Mouse (Mus musculus) spleen, postnatal 36 days (tissue): ENCODE measurements around the gene 2310034G01Rik.
A peak's percentile ranks its signal among the peaks of the same experiment; 100 is the strongest.

Experiments used
- DNase-seq, 2 experiments: peaks; one replicate each; pipeline ENCODE4 v3.0.0; 2022; ENCODE audit warnings: low spot score in 2 of 2, mixed read lengths in 1 of 2

Gene 2310034G01Rik

GRCm38 (mm10) chr19:46357344-46358280, 7.5 kb upstream of the 2310034G01Rik start:
- no peak for DNase-seq

DNA sequence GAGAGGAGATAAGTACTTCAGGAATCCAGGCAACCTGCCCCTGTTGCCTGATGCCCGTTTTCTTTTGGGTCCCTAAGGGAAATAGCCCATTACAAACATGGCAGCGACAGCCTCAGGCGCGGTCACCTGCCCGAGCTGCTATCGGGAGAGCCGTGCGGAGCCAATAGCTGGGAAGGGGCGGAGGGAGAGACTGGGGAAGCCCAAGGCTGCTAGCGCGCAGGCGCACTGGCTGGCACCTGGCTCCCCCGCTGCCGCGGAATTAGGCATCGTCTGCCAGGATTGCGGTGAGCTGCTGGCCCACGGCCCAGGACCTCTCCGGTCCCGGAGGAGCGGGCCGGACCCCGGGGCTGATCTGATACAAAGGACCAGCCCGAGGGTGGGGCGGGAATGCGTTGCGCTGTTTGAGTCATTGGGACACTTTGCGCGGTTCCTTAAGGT, 6.6 kb upstream of the 2310034G01Rik start:
- DNase-seq = peak; percentile 81

- DNase-seq = no peak
Observed at GRCm38 (mm10) chr19:46349550-46349949, 552 bp downstream of the 2310034G01Rik start.

- peak; percentile 47 to 55 for DNase-seq
Observed at GRCm38 (mm10) chr19:46348761-46349458, 1.2 kb downstream of the 2310034G01Rik start.

DNA sequence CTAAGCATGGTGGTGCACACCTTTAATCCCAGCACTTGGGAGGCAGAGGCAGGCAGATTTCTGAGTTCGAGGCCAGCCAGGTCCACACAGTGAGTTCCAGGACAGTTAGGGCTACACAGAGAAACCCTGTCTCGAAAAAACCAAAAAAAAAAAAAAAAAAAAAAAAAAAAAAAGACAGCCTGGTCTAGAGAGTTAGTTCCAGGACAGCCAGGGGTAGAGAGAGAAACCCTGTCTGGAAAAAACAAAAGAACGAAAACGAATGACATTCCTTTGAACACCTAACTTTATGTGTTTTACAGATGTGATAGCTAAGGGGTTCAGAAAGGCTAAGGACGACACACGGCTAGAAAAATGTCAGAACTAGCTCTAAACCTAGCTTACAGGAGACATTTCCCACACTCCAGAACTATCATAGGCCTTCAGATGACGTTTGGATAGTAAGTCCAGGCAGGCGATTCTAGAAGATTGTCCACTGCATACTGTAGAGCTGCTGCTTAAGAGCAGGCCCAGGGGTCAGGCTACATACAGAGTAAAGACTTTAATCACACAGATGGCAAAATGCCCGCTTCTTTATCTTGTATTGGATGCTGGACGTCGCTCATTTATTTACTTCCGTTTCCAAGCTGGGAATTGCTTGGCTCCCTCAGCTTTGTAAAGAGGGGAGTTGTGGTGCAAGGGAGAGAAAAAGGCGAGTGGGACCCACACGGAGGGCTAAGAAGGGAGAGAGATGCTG, 2.0 kb downstream of the 2310034G01Rik start:
- no peak for DNase-seq

DNA sequence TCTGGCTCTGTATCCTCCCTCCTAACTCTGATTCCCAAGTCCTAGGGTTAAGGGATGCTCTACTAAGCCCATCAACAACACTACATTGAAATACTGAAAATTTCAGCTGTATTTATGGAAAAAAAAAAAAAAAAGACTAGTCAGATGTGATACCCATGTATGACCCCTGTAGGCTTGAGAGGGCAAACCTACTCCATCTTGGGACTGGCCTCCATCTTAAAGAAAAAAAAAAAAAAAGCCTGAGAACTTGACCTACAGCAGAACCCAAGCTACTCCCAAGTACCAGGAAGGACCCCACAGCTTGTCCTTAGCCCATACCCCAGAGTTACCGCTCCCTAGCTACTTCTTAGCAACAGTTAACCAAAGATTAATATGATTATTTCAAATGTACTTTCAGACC, 3.0 kb downstream of the 2310034G01Rik start:
- no peak for DNase-seq

- DNase-seq = no peak
Observed at GRCm38 (mm10) chr19:46344710-46345419, 5.2 kb downstream of the 2310034G01Rik start.

- peak; percentile 70 to 77 for DNase-seq
Observed at GRCm38 (mm10) chr19:46339287-46339971, 10.7 kb downstream of the 2310034G01Rik start.

GRCm38 (mm10) chr19:46338942-46339286, 11.2 kb downstream of the 2310034G01Rik start:
- DNase-seq = no peak

- peak; percentile 93 to 97 for DNase-seq
Observed at GRCm38 (mm10) chr19:46338331-46338936, 11.7 kb downstream of the 2310034G01Rik start, which contains the start of gene Cuedc2. Gene Cuedc2 (minus strand): TSS chr19:46338702.

DNA sequence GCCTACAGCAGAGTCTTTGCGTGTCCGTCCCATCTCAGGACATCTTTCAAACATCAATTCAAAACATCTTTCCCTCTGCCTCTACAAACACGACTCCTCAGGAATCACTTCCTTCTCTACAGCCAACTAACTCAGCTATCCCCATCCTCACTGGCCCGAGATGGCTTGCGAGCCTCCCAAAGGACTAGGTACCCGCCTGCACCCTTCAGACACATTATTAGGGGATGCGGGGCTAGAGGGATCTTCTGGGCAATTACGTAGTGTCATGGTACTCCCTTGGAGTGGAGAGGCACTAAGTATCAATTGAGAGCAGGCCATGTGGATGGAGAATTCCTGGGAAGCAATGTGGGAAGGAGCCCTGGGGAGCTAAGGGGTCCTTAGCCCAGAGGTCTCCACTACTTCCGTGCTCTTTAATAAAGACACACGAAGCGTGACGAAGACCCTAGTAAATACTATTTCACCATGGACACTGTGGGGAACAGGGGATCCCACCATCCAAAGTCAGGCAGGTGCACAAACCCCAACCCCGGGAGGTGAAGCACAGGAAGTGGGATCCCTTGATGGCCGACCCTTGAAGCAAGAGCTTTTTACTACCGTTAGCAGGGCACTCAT, 12.3 kb downstream of the 2310034G01Rik start:
- DNase-seq = no peak

DNA sequence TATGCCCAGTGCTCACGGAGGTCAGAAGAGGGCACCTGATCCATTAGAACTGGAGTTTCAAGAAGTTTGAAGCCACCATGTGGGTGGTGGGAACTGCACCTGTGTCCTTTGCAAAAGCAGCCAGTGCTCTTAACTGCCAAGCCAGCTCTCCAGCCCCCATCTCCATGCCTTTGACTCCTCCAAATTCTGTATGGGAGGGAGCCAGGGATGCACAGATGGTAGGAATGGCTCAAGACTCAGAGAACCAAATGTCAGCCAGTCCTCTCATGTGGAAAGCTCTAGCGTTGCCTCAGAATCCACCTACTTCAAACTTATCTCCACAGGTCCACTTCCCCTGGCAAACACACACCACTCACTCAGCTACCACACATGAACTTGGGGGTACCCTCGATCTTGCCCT, 16.2 kb downstream of the 2310034G01Rik start:
- DNase-seq = no peak

DNA sequence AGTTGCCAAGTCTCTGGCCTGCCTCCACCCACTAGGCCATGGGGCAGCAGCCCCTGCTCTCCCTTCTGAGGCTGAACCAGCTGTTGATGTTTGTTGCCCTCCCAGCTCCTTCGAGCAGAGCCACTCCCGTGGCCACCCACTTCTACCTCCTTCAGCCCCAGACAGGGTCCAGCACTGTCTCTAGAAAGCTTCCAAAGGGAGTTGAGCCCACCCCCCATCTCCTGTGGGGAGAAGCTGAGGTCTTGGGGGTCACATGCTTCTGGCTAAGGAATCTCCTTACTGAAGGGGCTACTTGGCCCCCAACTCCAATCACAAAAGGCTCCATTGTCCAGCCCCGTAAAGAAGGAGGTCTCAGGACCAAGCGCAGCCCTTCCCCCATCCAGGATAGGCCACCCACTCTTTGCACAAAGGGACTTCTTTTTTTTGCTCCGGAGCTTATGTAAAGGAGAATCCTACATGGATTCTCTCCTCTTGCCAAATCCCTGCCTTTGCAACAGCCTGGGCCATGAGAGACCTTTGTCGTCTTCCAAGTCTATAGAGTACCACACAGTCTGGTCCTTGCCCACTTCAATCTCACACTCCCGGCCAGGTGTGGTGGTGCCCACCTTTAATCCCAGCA, 17.3 kb downstream of the 2310034G01Rik start:
- DNase-seq = no peak

- DNase-seq = no peak
Observed at GRCm38 (mm10) chr19:46331936-46332335, 18.2 kb downstream of the 2310034G01Rik start.

DNA sequence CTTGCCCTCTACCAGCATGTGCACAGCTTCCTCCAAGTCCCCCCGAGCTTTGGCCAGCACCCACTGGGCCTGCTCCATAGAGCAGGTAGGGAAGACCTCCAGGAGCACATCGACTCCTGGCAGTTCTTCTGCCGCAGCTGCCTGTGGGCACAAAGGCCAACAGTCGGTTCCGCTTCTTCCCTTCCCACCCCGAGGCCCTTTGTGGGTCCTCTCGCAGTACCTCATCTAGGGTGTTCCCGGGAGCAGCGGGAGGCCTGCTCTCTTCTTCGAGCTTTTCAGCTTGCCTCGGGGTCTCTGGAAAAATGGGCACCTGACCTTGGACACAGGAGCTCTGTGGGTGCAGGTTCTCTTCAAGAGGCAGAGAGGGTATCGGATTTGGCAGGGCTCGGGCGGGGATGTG, 18.8 kb downstream of the 2310034G01Rik start:
- DNase-seq = no peak

GRCm38 (mm10) chr19:46330696-46331095, 19.4 kb downstream of the 2310034G01Rik start:
- no peak for DNase-seq

DNA sequence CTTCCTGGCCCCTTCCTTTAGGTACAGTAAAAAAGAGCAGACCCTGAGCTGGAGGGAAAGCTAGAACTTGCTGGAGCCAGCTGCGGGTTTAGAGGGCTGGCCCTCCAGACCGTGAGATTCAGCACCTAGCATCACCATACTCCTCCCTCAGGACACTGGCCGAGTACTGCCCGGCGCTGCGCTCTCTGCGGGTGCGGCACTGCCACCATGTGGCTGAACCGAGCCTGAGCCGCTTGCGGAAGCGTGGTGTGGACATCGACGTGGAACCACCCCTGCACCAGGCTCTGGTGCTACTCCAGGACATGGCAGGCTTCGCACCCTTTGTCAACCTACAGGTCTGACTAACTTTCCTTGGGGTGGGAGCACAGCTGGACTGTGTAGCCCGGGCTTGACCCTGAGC, 20.2 kb downstream of the 2310034G01Rik start:
- peak; percentile 79 to 80 for DNase-seq

GRCm38 (mm10) chr19:46329031-46329641, 21.0 kb downstream of the 2310034G01Rik start:
- DNase-seq = no peak
